Mouse (Mus musculus) cerebellum, postnatal 4 days (tissue): ENCODE data around the gene Bid.
A peak's percentile ranks its signal among the peaks of the same experiment; 100 is the strongest.
"Not testable (repeated sequence)": the region's sequence is repeated elsewhere in the genome, so short reads cannot be mapped to it uniquely, and the experiment has no call there.

Source experiments
- DNase-seq, 2 experiments: peaks; one replicate each; pipeline ENCODE4 v3.0.0; 2022; ENCODE audit warnings: low spot score in 2 of 2, mixed read lengths in 1 of 2

The Bid gene

GRCm38 (mm10) chr6:120934176-120934575, 17.5 kb upstream of the Bid start:
- no peak for DNase-seq

GRCm38 (mm10) chr6:120933670-120934069, 17.0 kb upstream of the Bid start:
- DNase-seq, result no peak

GRCm38 (mm10) chr6:120932597-120932996, 15.9 kb upstream of the Bid start:
- DNase-seq, result no peak

- no peak for DNase-seq
These were observed 14.0 kb upstream of the Bid start for GRCm38 (mm10) chr6:120930450-120931306.

- DNase-seq, result no peak
These were observed 12.8 kb upstream of the Bid start for GRCm38 (mm10) chr6:120929421-120929820.

- peak in 1 of 2 experiments; percentile 20 for DNase-seq
These were observed 11.1 kb upstream of the Bid start for GRCm38 (mm10) chr6:120927765-120928164.

- no peak for DNase-seq
These were observed 10.2 kb upstream of the Bid start for GRCm38 (mm10) chr6:120926880-120927279.

- not testable (repeated sequence) for DNase-seq
These were observed 8.2 kb upstream of the Bid start for GRCm38 (mm10) chr6:120924791-120925321.

- no peak for DNase-seq
These were observed 1.3 kb upstream of the Bid start for GRCm38 (mm10) chr6:120917975-120918374.

GRCm38 (mm10) chr6:120916972-120917881, 574 bp upstream of the Bid start:
- not testable (repeated sequence) for DNase-seq

- DNase-seq, result no peak
These were observed 1.0 kb downstream of the Bid start for GRCm38 (mm10) chr6:120915649-120915975.

GRCm38 (mm10) chr6:120914911-120915648, 1.6 kb downstream of the Bid start:
- DNase-seq, result peak in 1 of 2 experiments; percentile 26

GRCm38 (mm10) chr6:120914533-120914910, 2.1 kb downstream of the Bid start:
- no peak for DNase-seq

GRCm38 (mm10) chr6:120913783-120914182, 2.9 kb downstream of the Bid start:
- DNase-seq, result no peak

- DNase-seq, result no peak
These were observed 3.7 kb downstream of the Bid start for GRCm38 (mm10) chr6:120912931-120913330.

GRCm38 (mm10) chr6:120911213-120912007, 5.2 kb downstream of the Bid start:
- DNase-seq, result no peak

GRCm38 (mm10) chr6:120909501-120909900, 7.2 kb downstream of the Bid start:
- no peak for DNase-seq

GRCm38 (mm10) chr6:120907876-120908597, 8.6 kb downstream of the Bid start:
- not testable (repeated sequence) for DNase-seq

GRCm38 (mm10) chr6:120906521-120906920, 10.1 kb downstream of the Bid start:
- no peak for DNase-seq

GRCm38 (mm10) chr6:120905111-120905510, 11.5 kb downstream of the Bid start:
- DNase-seq, result no peak
